Mouse (Mus musculus): ENCODE measurements at regions not wholly inside any gene's neighbourhood (a gene's known extent, or its start where the extent isn't known, plus 50 kb on each side); places are given as distances from the start of the nearest gene placed in this dataset.

DNA sequence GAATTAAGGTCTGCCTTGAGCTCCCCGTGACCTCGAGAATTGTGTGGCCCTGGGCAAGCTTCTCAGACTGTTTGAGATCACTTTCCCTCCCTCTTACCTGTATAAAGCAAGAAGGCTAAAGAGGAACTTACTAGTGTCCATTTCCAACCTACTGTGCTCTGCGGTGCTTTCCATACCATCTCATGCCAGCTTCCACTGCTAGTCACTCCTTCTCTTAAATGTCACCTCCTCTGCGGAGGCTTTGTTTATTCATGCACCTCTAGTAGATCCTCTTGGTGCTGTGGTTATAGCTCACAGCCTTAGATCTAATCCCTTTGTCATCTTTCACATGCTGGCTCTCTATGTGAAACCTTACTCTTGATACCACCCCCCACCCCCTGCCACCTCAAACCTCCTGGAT lies 2310.3 kb upstream of the Lrrc6 start:
- TF ChIP-seq POLR2A (IDR thresholded peaks at IDR 0.05; ENCODE audit: low read depth, low read length), result no peak
- Histone ChIP-seq H3K36me3 (ENCODE audit: control insufficient read depth, insufficient read depth, low read length) (no peaks in the 10 kb centered on the region), H3K4me3 (ENCODE audit: insufficient read depth, low read depth, low read length) (no peak overlapping the region), H3K27me3 (replicated peaks; ENCODE audit: control insufficient read depth, insufficient read depth, low read length) (no peaks in the 10 kb centered on the region), H3K4me1 (ENCODE audit: control insufficient read depth, insufficient read depth, low read length) (no peaks in the 10 kb centered on the region), H3K27ac (ENCODE audit: insufficient read depth, low read depth, low read length) (no peak overlapping the region)
- DNase-seq, result no peak
- 82% methylated on average over 4 of the region's 4 CpGs for WGBS

- Histone ChIP-seq H3K4me1 (ENCODE audit: control insufficient read depth, insufficient read depth, low read length) (no peaks in the 10 kb centered on the region), H3K27ac (ENCODE audit: insufficient read depth, low read depth, low read length) (no peak overlapping the region), H3K4me3 (ENCODE audit: insufficient read depth, low read depth, low read length) (no peak overlapping the region), H3K27me3 (replicated peaks; ENCODE audit: control insufficient read depth, insufficient read depth, low read length) (no peaks in the 10 kb centered on the region), H3K36me3 (ENCODE audit: control insufficient read depth, insufficient read depth, low read length) (no peaks in the 10 kb centered on the region)
- 77% methylated on average over 6 of the region's 6 CpGs for WGBS
- TF ChIP-seq POLR2A (IDR thresholded peaks at IDR 0.05; ENCODE audit: low read depth, low read length) (no peak), CTCF (conservative IDR thresholded peaks at IDR 0.05; ENCODE audit: insufficient read depth, insufficient read length, low read depth, low read length) (no peak)
- no peak for DNase-seq
Observed at GRCm38 (mm10) chr15:68810593-68810992, 2309.9 kb upstream of the Lrrc6 start.

DNA sequence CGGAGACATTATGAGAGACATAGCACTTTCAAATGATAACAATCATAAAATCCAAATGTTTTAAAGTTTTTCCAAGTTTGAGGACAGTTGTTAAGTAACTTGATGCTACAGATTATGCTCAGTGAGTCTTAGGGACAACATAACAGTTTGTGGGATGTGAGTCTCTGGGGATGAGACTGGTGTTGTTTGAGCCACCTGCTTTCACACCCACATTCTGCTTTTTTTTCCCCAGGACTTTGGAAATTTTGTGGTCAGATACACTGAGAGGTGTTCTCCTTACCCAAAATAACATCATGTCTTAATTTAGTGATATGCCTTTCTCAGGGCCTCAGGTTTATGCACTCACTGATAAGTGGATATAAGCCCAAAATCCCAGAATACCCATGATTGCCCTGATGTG lies 2307.5 kb upstream of the Lrrc6 start:
- Histone ChIP-seq H3K36me3 (ENCODE audit: control insufficient read depth, insufficient read depth, low read length) (no peaks in the 10 kb centered on the region), H3K27me3 (replicated peaks; ENCODE audit: control insufficient read depth, insufficient read depth, low read length) (no peaks in the 10 kb centered on the region), H3K4me3 (ENCODE audit: insufficient read depth, low read depth, low read length) (no peak overlapping the region), H3K27ac (ENCODE audit: insufficient read depth, low read depth, low read length) (no peak overlapping the region), H3K4me1 (ENCODE audit: control insufficient read depth, insufficient read depth, low read length) (no peaks in the 10 kb centered on the region)
- DNase-seq, result no peak
- no peak for TF ChIP-seq POLR2A (IDR thresholded peaks at IDR 0.05; ENCODE audit: low read depth, low read length)
- WGBS, result 91% methylated on average over 1 of the region's 1 CpGs

DNA sequence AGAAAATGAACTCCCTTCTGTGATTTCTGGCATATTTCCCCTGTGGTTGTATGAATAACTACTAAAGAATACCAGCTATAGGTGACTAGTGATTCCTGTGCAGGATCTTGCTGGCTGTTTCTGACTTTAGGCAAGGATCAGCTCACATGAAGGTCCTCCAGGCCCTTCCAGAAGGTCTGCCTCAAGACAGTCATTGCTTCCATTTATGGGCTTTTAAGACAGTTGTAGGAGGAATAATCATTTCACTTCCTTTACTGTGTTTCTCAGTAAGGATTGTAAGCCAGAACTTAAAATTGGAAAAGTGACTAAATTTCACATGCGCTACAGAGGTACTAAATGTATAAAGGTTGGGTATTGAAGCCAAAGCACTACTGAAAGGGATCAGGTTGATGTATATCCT lies 2303.5 kb upstream of the Lrrc6 start:
- WGBS, result 100% methylated on average over 1 of the region's 1 CpGs
- DNase-seq, result no peak
- H3K27me3 ChIP-seq (replicated peaks; ENCODE audit: control insufficient read depth, insufficient read depth, low read length), result no peaks in the 10 kb centered on the region
- no peak overlapping the region for H3K27ac ChIP-seq (ENCODE audit: insufficient read depth, low read depth, low read length)
- H3K36me3 ChIP-seq (ENCODE audit: control insufficient read depth, insufficient read depth, low read length), result no peaks in the 10 kb centered on the region
- H3K4me3 ChIP-seq (ENCODE audit: insufficient read depth, low read depth, low read length), result no peak overlapping the region
- H3K4me1 ChIP-seq (ENCODE audit: control insufficient read depth, insufficient read depth, low read length), result no peaks in the 10 kb centered on the region
- TF ChIP-seq CTCF (conservative IDR thresholded peaks at IDR 0.05; ENCODE audit: insufficient read depth, insufficient read length, low read depth, low read length) (no peak), POLR2A (IDR thresholded peaks at IDR 0.05; ENCODE audit: low read depth, low read length) (no peak)

DNA sequence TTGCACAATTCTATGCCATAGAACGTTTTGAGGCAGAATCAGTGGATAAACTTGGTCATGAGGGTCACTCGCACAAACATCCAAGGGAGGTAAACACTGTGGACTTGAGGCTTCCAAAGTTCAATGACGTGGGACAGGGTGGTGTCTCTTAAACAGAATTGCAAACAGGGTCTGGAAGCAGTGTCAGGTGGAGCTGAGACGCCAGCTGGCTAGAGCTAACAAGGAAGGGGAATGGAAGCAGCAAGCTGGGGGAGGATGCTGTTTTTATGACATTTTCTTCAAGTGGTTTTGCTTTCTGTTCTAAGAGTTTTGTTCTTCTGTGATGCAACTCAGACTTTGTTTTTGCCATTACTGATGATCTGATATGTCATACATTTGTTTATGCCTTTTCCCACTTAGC lies 2301.1 kb upstream of the Lrrc6 start:
- H3K27ac ChIP-seq (ENCODE audit: insufficient read depth, low read depth, low read length), result no peak overlapping the region
- H3K36me3 ChIP-seq (ENCODE audit: control insufficient read depth, insufficient read depth, low read length), result no peaks in the 10 kb centered on the region
- WGBS, result 64% methylated on average over 4 of the region's 4 CpGs
- H3K4me1 ChIP-seq (ENCODE audit: control insufficient read depth, insufficient read depth, low read length), result no peaks in the 10 kb centered on the region
- no peak overlapping the region for H3K4me3 ChIP-seq (ENCODE audit: insufficient read depth, low read depth, low read length)
- no peak for DNase-seq
- TF ChIP-seq POLR2A (IDR thresholded peaks at IDR 0.05; ENCODE audit: low read depth, low read length) (no peak), CTCF (conservative IDR thresholded peaks at IDR 0.05; ENCODE audit: insufficient read depth, insufficient read length, low read depth, low read length) (no peak)
- no peaks in the 10 kb centered on the region for H3K27me3 ChIP-seq (replicated peaks; ENCODE audit: control insufficient read depth, insufficient read depth, low read length)

- DNase-seq, result no peak
- Histone ChIP-seq H3K4me3 (ENCODE audit: insufficient read depth, low read depth, low read length) (no peak overlapping the region), H3K36me3 (ENCODE audit: control insufficient read depth, insufficient read depth, low read length) (no peaks in the 10 kb centered on the region), H3K27ac (ENCODE audit: insufficient read depth, low read depth, low read length) (no peak overlapping the region), H3K27me3 (replicated peaks; ENCODE audit: control insufficient read depth, insufficient read depth, low read length) (no peaks in the 10 kb centered on the region), H3K4me1 (ENCODE audit: control insufficient read depth, insufficient read depth, low read length) (no peaks in the 10 kb centered on the region)
- WGBS, result 81% methylated on average over 2 of the region's 2 CpGs
- TF ChIP-seq CTCF (conservative IDR thresholded peaks at IDR 0.05; ENCODE audit: insufficient read depth, insufficient read length, low read depth, low read length) (no peak), POLR2A (IDR thresholded peaks at IDR 0.05; ENCODE audit: low read depth, low read length) (no peak)
Observed at GRCm38 (mm10) chr15:68797406-68797805, 2296.7 kb upstream of the Lrrc6 start.

GRCm38 (mm10) chr15:68795239-68795960 lies 2294.7 kb upstream of the Lrrc6 start:
- TF ChIP-seq CTCF (conservative IDR thresholded peaks at IDR 0.05; ENCODE audit: insufficient read depth, insufficient read length, low read depth, low read length) (no peak), POLR2A (IDR thresholded peaks at IDR 0.05; ENCODE audit: low read depth, low read length) (no peak)
- no peaks in the 10 kb centered on the region for H3K4me1 ChIP-seq (ENCODE audit: control insufficient read depth, insufficient read depth, low read length)
- no peaks in the 10 kb centered on the region for H3K27me3 ChIP-seq (replicated peaks; ENCODE audit: control insufficient read depth, insufficient read depth, low read length)
- no peak overlapping the region for H3K27ac ChIP-seq (ENCODE audit: insufficient read depth, low read depth, low read length)
- 61% methylated on average over 4 of the region's 4 CpGs for WGBS
- H3K36me3 ChIP-seq (ENCODE audit: control insufficient read depth, insufficient read depth, low read length), result no peaks in the 10 kb centered on the region
- no peak overlapping the region for H3K4me3 ChIP-seq (ENCODE audit: insufficient read depth, low read depth, low read length)
- DNase-seq, result no peak
